Mouse (Mus musculus) ES-Bruce4 (cell line): Measurements from ENCODE around the gene Sgsm2.

ENCODE experiments used
- CTCF ChIP-seq: IDR thresholded peaks from one replicate; pipeline ENCODE4 v1.8.1; 2011; ENCODE audit warnings: low read depth, low read length
- EP300 ChIP-seq: IDR thresholded peaks from 2 replicates; pipeline ENCODE4 v1.6.1; 2011; ENCODE audit warnings: low read depth, low read length; ENCODE audit not compliant: insufficient read depth
- POLR2A ChIP-seq: IDR thresholded peaks from one replicate; pipeline ENCODE4 v1.8.1; 2011; ENCODE audit warnings: low read length; ENCODE audit not compliant: insufficient read depth

- TF ChIP-seq POLR2A (no peak), CTCF (no peak), EP300 (no peak)
Measured at GRCm38 (mm10) chr11:74880999-74881398, 15.9 kb downstream of the Sgsm2 start.
